Mouse (Mus musculus): ENCODE results near the gene Ankdd1a.

- TF ChIP-seq CTCF (IDR thresholded peaks at IDR 0.05; ENCODE audit: low read depth): no peak
- TF ChIP-seq EP300 (optimal IDR thresholded peaks at IDR 0.05): no peak
Measured at GRCm38 (mm10) chr9:65480071-65480470, 39.9 kb downstream of the Ankdd1a start.

Data from stomach, postnatal 0 days (tissue).